Mouse (Mus musculus) bone marrow macrophage, adult 2 months (primary cell): ENCODE results near the gene Dhdh.

Experiments used
- CTCF ChIP-seq: IDR thresholded peaks from 2 replicates; pipeline ENCODE4 v1.5.1; 2012; ENCODE audit warnings: low read depth, mild to moderate bottlenecking, low read length, moderate library complexity
- POLR2A ChIP-seq: IDR thresholded peaks from 2 replicates; pipeline ENCODE4 v1.6.1; 2012; ENCODE audit warnings: mild to moderate bottlenecking, low read depth, low read length, borderline replicate concordance

DNA sequence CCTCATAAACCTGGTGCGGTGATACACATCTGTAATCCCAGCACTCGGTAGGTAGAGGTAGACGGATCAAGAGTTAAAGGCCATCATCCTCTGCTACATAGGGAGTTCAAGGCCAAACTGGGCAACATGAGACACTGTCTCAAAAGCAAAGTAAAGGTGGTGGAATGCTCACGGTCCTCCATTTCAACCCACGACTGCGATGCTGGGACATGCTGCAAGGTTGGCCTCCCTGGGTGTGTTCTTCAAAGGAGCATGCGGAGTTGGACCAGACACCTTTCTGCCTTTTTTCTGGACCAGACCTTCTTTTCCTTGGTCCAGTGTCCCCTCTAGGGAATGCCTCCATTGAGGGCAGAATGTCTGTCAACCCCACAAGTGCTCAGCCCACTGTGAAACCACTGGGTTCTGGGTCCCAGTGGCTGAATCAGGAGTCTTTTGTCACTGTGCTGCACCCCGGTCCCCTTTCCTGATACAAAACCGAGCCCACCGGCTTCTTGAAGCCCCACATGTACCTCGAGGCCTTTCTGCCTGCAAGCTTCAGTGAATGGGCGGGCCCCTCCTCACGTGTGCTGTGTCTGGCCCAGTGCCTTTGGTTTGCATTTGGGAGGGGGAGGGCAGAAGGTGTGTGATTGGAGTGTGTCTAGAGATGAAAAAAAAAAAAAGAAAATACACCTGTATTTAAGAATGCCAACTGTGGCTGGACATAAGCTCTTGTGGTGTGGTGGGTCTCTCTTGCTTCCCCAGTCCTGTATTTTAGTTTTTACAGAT lies 32.5 kb downstream of the Dhdh start:
- no peak for TF ChIP-seq CTCF
- no peak for TF ChIP-seq POLR2A
